Mouse (Mus musculus): ENCODE data around the gene Il9r.

DNA sequence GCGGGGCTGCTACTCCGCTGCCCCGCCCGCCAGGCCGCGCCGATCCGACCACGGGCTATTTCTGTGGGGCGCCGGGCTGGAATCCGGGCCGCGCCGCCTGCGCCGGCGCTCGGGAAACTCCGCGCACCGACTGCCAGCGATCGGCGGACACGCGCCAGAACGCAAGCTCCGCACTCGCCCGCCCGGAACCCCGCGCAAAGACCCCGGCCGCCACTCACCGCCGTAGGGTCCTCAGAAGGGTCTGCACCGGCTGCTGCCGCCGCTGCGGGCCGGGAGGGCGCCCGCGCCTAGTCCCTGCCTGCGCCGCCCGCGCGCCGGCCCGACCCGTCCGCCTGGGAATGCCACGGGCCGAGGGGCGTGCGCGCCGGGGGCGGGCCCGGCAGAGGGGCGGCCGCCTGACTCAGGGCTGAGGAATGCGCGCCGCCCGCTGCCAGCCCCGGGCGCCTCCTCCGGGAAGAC is 21.9 kb upstream of the Il9r start, which contains the start of gene Rhbdf1:
- TF ChIP-seq CTCF (IDR thresholded peaks at IDR 0.05; ENCODE audit: low read depth) (no peak), EP300 (IDR thresholded peaks at IDR 0.05; ENCODE audit: low read depth) (no peak)

Measured in liver, embryonic 14.5 days (tissue).